Mouse (Mus musculus): ENCODE measurements around the gene Gch1.

DNA sequence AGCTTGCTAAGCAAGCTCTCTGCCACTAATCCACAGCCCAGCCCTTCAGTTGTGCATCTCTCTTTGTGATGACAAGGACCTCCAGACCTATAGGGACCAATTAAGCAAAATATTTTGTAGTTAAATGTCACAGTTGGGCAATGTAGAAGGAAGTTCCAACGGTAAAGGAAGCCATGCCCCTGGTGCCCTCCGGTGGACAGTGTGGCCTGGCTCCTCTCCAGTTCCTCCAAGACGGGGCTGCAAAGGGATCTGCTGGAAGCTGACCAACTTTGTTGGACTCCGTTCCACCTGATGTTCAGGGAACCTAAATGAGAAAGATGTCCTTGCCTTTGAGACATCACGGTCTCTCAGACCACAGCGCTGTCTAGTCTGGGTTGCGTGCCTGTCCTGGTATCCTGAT lies 71.7 kb downstream of the Gch1 start:
- TF ChIP-seq CTCF (IDR thresholded peaks at IDR 0.05) (peak; percentile 28), EP300 (IDR thresholded peaks at IDR 0.05) (no peak)
